Mouse (Mus musculus) limb, embryonic 14.5 days (tissue): ENCODE data around the gene Pcca. TPM values are rescaled to one million over a fixed set of nuclear protein-coding genes. Genes with fewer than 3 reads are reported as not detected.

Experiments
- ATAC-seq: fragments of 200-750 bp; cut with Nextera tagmentation; 2 replicates; pipeline ENCODE4 v1.8.0; 2017; ENCODE audit warnings: low read depth, moderate number of reproducible peaks, moderate TSS enrichment; ENCODE audit not compliant: low FRiP score
- DNase-seq: peaks from one replicate; pipeline ENCODE4 v3.0.0-alpha.2; 2015; ENCODE audit warnings: low spot score
- H3K27ac ChIP-seq: fragments of 300-500 bp; sonication (generic); replicated peaks from 2 replicates; pipeline ENCODE4 v1.5.1; 2014; ENCODE audit warnings: low read depth, mild to moderate bottlenecking, low read length, moderate library complexity, mixed read lengths
- H3K27me3 ChIP-seq: fragments of 300-500 bp; sonication (generic); 2 replicates; pipeline ENCODE4 v1.6.1; 2014; ENCODE audit warnings: low read length, mixed read lengths; ENCODE audit not compliant: control insufficient read depth, insufficient read depth
- H3K36me3 ChIP-seq: fragments of 300-500 bp; sonication (generic); 2 replicates; pipeline ENCODE4 v1.6.1; 2014; ENCODE audit warnings: mild to moderate bottlenecking, low read length, moderate library complexity, mixed read lengths; ENCODE audit not compliant: control insufficient read depth, insufficient read depth
- H3K4me1 ChIP-seq: fragments of 300-500 bp; sonication (generic); 2 replicates; pipeline ENCODE4 v1.6.1; 2014; ENCODE audit warnings: antibody characterized with exemption, low read length, mixed read lengths; ENCODE audit not compliant: control insufficient read depth, insufficient read depth
- H3K4me2 ChIP-seq: fragments of 300-500 bp; sonication (generic); replicated peaks from 2 replicates; pipeline ENCODE4 v1.6.1; 2014; ENCODE audit warnings: low read depth, mild to moderate bottlenecking, low read length, moderate library complexity; ENCODE audit not compliant: severe bottlenecking
- H3K4me3 ChIP-seq: fragments of 300-500 bp; sonication (generic); replicated peaks from 2 replicates; pipeline ENCODE4 v1.5.1; 2014; ENCODE audit warnings: low read length
- H3K9ac ChIP-seq: fragments of 300-500 bp; sonication (generic); 2 replicates; pipeline ENCODE4 v1.6.1; 2014; ENCODE audit warnings: mild to moderate bottlenecking, low read depth, low read length, moderate library complexity; ENCODE audit not compliant: severe bottlenecking
- H3K9me3 ChIP-seq: fragments of 300-500 bp; sonication (generic); 2 replicates; pipeline ENCODE4 v1.6.1; 2016; ENCODE audit warnings: low read length; ENCODE audit not compliant: control insufficient read depth
- POLR2A ChIP-seq: fragments of 200-500 bp; IDR thresholded peaks from 2 replicates; pipeline ENCODE4 v1.8.0; 2012; ENCODE audit warnings: inconsistent platforms, mild to moderate bottlenecking, moderate library complexity, borderline replicate concordance; ENCODE audit not compliant: insufficient read depth, insufficient read length; ENCODE audit errors: extremely low read depth
- WGBS: fragments of 180-500 bp; shearing (Covaris S2); extraction: QIAGEN DNeasy Blood & Tissue Kit; methylation state at CpG from one replicate; pipeline ENCODE4 v1.1.7; 2014; 5-methylcytosine and 5-hydroxymethylcytosine counted together
- polyA plus RNA-seq, 2 experiments: library from polyadenylated mRNA; depleted of rRNA in 1 of 2; stranded (reverse) in 1 of 2; unstranded in 1 of 2; fragments of >200 nt; fragmentation: Nextera tagmentation in 1 of 2; extraction: Ambion mirVana in 1 of 2; gene quantifications; 2 replicates each; pipeline versions ENCODE4 v1.2.1 to v1.2.3; 2012 to 2014

The Pcca gene
- polyA plus RNA-seq, 2 experiments = 15.7 to 17.3 TPM

GRCm38 (mm10) chr14:122835487-122836190, 301.5 kb downstream of the Pcca start:
- Histone ChIP-seq H3K36me3 (no peaks in the 10 kb centered on the region), H3K27me3 (no peaks in the 10 kb centered on the region), H3K4me1 (no peaks in the 10 kb centered on the region), H3K4me2 (no peak overlapping the region), H3K4me3 (no peak overlapping the region), H3K27ac (no peak overlapping the region), H3K9ac (no peak overlapping the region), H3K9me3 (no peaks in the 10 kb centered on the region)
- WGBS = 30% methylated on average over 7 of the region's 7 CpGs
- DNase-seq = no peak
- ATAC-seq = no peak
- no peak for TF ChIP-seq POLR2A

- Histone ChIP-seq H3K27me3 (no peaks in the 10 kb centered on the region), H3K4me3 (no peak overlapping the region), H3K4me2 (no peak overlapping the region), H3K36me3 (no peaks in the 10 kb centered on the region), H3K9me3 (no peaks in the 10 kb centered on the region), H3K27ac (no peak overlapping the region), H3K9ac (no peak overlapping the region), H3K4me1 (no peaks in the 10 kb centered on the region)
- DNase-seq (no peak), ATAC-seq (no peak)
- WGBS = 15% methylated on average over 4 of the region's 4 CpGs
- no peak for TF ChIP-seq POLR2A
Observed at GRCm38 (mm10) chr14:122836221-122836620, 302.1 kb downstream of the Pcca start.

GRCm38 (mm10) chr14:122837018-122837417, 302.9 kb downstream of the Pcca start:
- Histone ChIP-seq H3K4me3 (no peak overlapping the region), H3K27me3 (no peaks in the 10 kb centered on the region), H3K9ac (no peak overlapping the region), H3K36me3 (no peaks in the 10 kb centered on the region), H3K4me1 (no peaks in the 10 kb centered on the region), H3K27ac (no peak overlapping the region), H3K4me2 (no peak overlapping the region), H3K9me3 (no peaks in the 10 kb centered on the region)
- no peak for DNase-seq
- no peak for ATAC-seq
- WGBS = 54% methylated on average over 2 of the region's 2 CpGs
- no peak for TF ChIP-seq POLR2A

- Histone ChIP-seq H3K4me2 (no peak overlapping the region), H3K36me3 (no peaks in the 10 kb centered on the region), H3K27me3 (no peaks in the 10 kb centered on the region), H3K4me1 (no peaks in the 10 kb centered on the region), H3K9me3 (no peaks in the 10 kb centered on the region), H3K27ac (no peak overlapping the region), H3K9ac (no peak overlapping the region), H3K4me3 (no peak overlapping the region)
- no peak for TF ChIP-seq POLR2A
- ATAC-seq (no peak), DNase-seq (no peak)
- WGBS = 85% methylated on average over 5 of the region's 5 CpGs
Observed at GRCm38 (mm10) chr14:122852506-122853057, 318.5 kb downstream of the Pcca start.

- H3K4me2 ChIP-seq = no peak overlapping the region
- 64% methylated on average over 1 of the region's 1 CpGs for whole genome bisulfite sequencing
Observed at GRCm38 (mm10) chr14:122859792-122860191, 325.7 kb downstream of the Pcca start.

More at GRCm38 (mm10) chr14:122859792-122860191, 325.7 kb downstream of the Pcca start:
- H3K4me3 ChIP-seq = no peak overlapping the region
- no peaks in the 10 kb centered on the region for H3K36me3 ChIP-seq
- H3K4me1 ChIP-seq = no peaks in the 10 kb centered on the region
- ATAC-seq (no peak), DNase-seq (peak; percentile 44)
- H3K27me3 ChIP-seq = no peaks in the 10 kb centered on the region
- H3K9ac ChIP-seq = no peak overlapping the region
- no peak overlapping the region for H3K27ac ChIP-seq
- no peaks in the 10 kb centered on the region for H3K9me3 ChIP-seq
- no peak for TF ChIP-seq POLR2A
